Mouse (Mus musculus) MEL (cell line): ENCODE measurements at regions not wholly inside any gene's neighbourhood (a gene's known extent, or its start where the extent isn't known, plus 50 kb on each side); places are given as distances from the start of the nearest gene placed in this dataset.

Experiments used
- DNase-seq: peaks from one replicate; pipeline ENCODE4 v3.0.0; 2011; ENCODE audit warnings: low read depth, low spot score
- H3K27ac ChIP-seq: 2 replicates; pipeline ENCODE4 v1.5.1; 2012; ENCODE audit warnings: low read depth, mild to moderate bottlenecking, control low read depth, low read length, moderate library complexity; ENCODE audit not compliant: control insufficient read depth
- H3K27me3 ChIP-seq, 2 experiments: fragments of 150-350 bp in 1 of 2; sonication (generic) in 1 of 2; 2 replicates each; pipeline ENCODE4 v1.6.1; 2012; ENCODE audit warnings: low read length in 2 of 2, mild to moderate bottlenecking in 2 of 2, improper control_type of control experiment in 1 of 2, moderate library complexity in 1 of 2; ENCODE audit not compliant: insufficient read depth in 2 of 2, control insufficient read depth in 1 of 2
- H3K36me3 ChIP-seq, 2 experiments: 2 replicates each; pipeline ENCODE4 v1.6.1; 2012 to 2014; ENCODE audit warnings: low read length in 2 of 2, improper control_type of control experiment in 1 of 2, inconsistent platforms in 1 of 2, mild to moderate bottlenecking in 1 of 2; ENCODE audit not compliant: insufficient read depth in 2 of 2, control insufficient read depth in 1 of 2
- H3K4me1 ChIP-seq, 2 experiments: fragments of 150-350 bp in 1 of 2; sonication (generic) in 1 of 2; 2 replicates each; pipeline ENCODE4 v1.6.1; 2012; ENCODE audit warnings: low read length in 2 of 2, improper control_type of control experiment in 1 of 2, mild to moderate bottlenecking in 1 of 2; ENCODE audit not compliant: insufficient read depth in 2 of 2, control insufficient read depth in 1 of 2
- H3K4me3 ChIP-seq, 2 experiments: fragments of 150-350 bp in 1 of 2; sonication (generic) in 1 of 2; 2 replicates each; pipeline ENCODE4 v1.5.1; 2012; ENCODE audit warnings: low read depth in 2 of 2, low read length in 2 of 2, mild to moderate bottlenecking in 2 of 2, moderate library complexity in 2 of 2, control low read depth in 1 of 2, improper control_type of control experiment in 1 of 2; ENCODE audit not compliant: control insufficient read depth in 1 of 2, insufficient read depth in 1 of 2
- H3K79me2 ChIP-seq: 2 replicates; pipeline ENCODE4 v1.6.1; 2012; ENCODE audit warnings: mild to moderate bottlenecking, low read length, moderate library complexity; ENCODE audit not compliant: control insufficient read depth, poor library complexity, insufficient read depth
- H3K9ac ChIP-seq: 2 replicates; pipeline ENCODE4 v1.6.1; 2012; ENCODE audit warnings: low read depth, mild to moderate bottlenecking, control low read depth, low read length, moderate library complexity; ENCODE audit not compliant: control insufficient read depth, poor library complexity, severe bottlenecking
- H3K9me3 ChIP-seq: fragments of 150-350 bp; sonication (generic); replicated peaks from 2 replicates; pipeline ENCODE4 v1.6.1; 2012; ENCODE audit warnings: mild to moderate bottlenecking, low read length, improper control_type of control experiment, moderate library complexity; ENCODE audit not compliant: insufficient read depth
- BHLHE40 ChIP-seq: IDR thresholded peaks from 2 replicates; pipeline ENCODE4 v1.6.1; 2012; ENCODE audit warnings: low read depth, mild to moderate bottlenecking, inconsistent platforms, low read length, improper control_type of control experiment, borderline replicate concordance
- CHD1 ChIP-seq: IDR thresholded peaks from 2 replicates; pipeline ENCODE4 v1.6.1; 2012; ENCODE audit warnings: low read depth, mild to moderate bottlenecking, inconsistent platforms, low read length, improper control_type of control experiment
- CHD2 ChIP-seq: IDR thresholded peaks from 2 replicates; pipeline ENCODE4 v1.6.1; 2011; ENCODE audit warnings: low read length, improper control_type of control experiment
- CTCF ChIP-seq, 3 experiments: IDR thresholded peaks in 2 of 3; conservative IDR thresholded peaks in 1 of 3; 2 replicates each; pipeline ENCODE4 v1.5.1; 2011 to 2012; ENCODE audit warnings: low read length in 3 of 3, low read depth in 2 of 3, mild to moderate bottlenecking in 2 of 3, improper control_type of control experiment in 1 of 3, inconsistent platforms in 1 of 3, mixed read lengths in 1 of 3, moderate library complexity in 1 of 3; ENCODE audit not compliant: control insufficient read depth in 1 of 3, insufficient read depth in 1 of 3, poor library complexity in 1 of 3, severe bottlenecking in 1 of 3
- E2F4 ChIP-seq: IDR thresholded peaks from 2 replicates; pipeline ENCODE4 v1.6.1; 2011; ENCODE audit warnings: low read depth, low read length, improper control_type of control experiment, borderline replicate concordance
- ETS1 ChIP-seq: IDR thresholded peaks from 2 replicates; pipeline ENCODE4 v1.6.1; 2012; ENCODE audit warnings: low read depth, mild to moderate bottlenecking, inconsistent platforms, low read length, improper control_type of control experiment, moderate library complexity
- GABPA ChIP-seq: IDR thresholded peaks from 2 replicates; pipeline ENCODE4 v1.6.1; 2012; ENCODE audit warnings: low read depth, mild to moderate bottlenecking, inconsistent platforms, low read length, improper control_type of control experiment, moderate library complexity
- HCFC1 ChIP-seq: IDR thresholded peaks from 2 replicates; pipeline ENCODE4 v1.6.1; 2012; ENCODE audit warnings: low read depth, mild to moderate bottlenecking, inconsistent platforms, low read length, improper control_type of control experiment, moderate library complexity
- KAT2A ChIP-seq: conservative IDR thresholded peaks from 2 replicates; pipeline ENCODE4 v1.6.1; 2012; ENCODE audit warnings: low read depth, low read length, improper control_type of control experiment, inconsistent platforms
- MAFK ChIP-seq: IDR thresholded peaks from 2 replicates; pipeline ENCODE4 v1.6.1; 2011; ENCODE audit warnings: low read depth, mild to moderate bottlenecking, low read length, improper control_type of control experiment, borderline replicate concordance
- MAX ChIP-seq: IDR thresholded peaks from 2 replicates; pipeline ENCODE4 v1.6.1; 2011; ENCODE audit warnings: low read length, improper control_type of control experiment
- MXI1 ChIP-seq: IDR thresholded peaks from 2 replicates; pipeline ENCODE4 v1.6.1; 2011; ENCODE audit warnings: mild to moderate bottlenecking, low read depth, low read length, improper control_type of control experiment
- MYB ChIP-seq: IDR thresholded peaks from 2 replicates; pipeline ENCODE4 v1.6.1; 2011; ENCODE audit warnings: mild to moderate bottlenecking, low read depth, low read length, improper control_type of control experiment
- MYC ChIP-seq: IDR thresholded peaks from 2 replicates; pipeline ENCODE4 v1.6.1; 2011; ENCODE audit warnings: low read depth, mild to moderate bottlenecking, low read length, improper control_type of control experiment, moderate library complexity
- NRF1 ChIP-seq: IDR thresholded peaks from 2 replicates; pipeline ENCODE4 v1.6.1; 2014; ENCODE audit warnings: low read depth, mild to moderate bottlenecking, inconsistent platforms, low read length, improper control_type of control experiment, moderate library complexity; ENCODE audit not compliant: poor library complexity, insufficient read depth, severe bottlenecking
- POLR2AphosphoS5 ChIP-seq: IDR thresholded peaks from 2 replicates; pipeline ENCODE4 v1.6.1; 2012; ENCODE audit warnings: low read depth, borderline replicate concordance, mild to moderate bottlenecking, inconsistent platforms, low read length, moderate library complexity, mixed read lengths
- SMC3 ChIP-seq: IDR thresholded peaks from 2 replicates; pipeline ENCODE4 v1.6.1; 2011; ENCODE audit warnings: low read depth, low read length, improper control_type of control experiment
- TAL1 ChIP-seq: IDR thresholded peaks from 2 replicates; pipeline ENCODE4 v1.6.1; 2012; ENCODE audit warnings: mild to moderate bottlenecking, inconsistent platforms, low read length, moderate library complexity, mixed read lengths
- TCF12 ChIP-seq: IDR thresholded peaks from 2 replicates; pipeline ENCODE4 v1.6.1; 2014; ENCODE audit warnings: low read depth, mild to moderate bottlenecking, inconsistent platforms, low read length, improper control_type of control experiment, moderate library complexity
- UBTF ChIP-seq: IDR thresholded peaks from 2 replicates; pipeline ENCODE4 v1.6.1; 2012; ENCODE audit warnings: low read depth, mild to moderate bottlenecking, inconsistent platforms, low read length, improper control_type of control experiment, moderate library complexity, borderline replicate concordance; ENCODE audit not compliant: insufficient read depth
- USF1 ChIP-seq: IDR thresholded peaks from 2 replicates; pipeline ENCODE4 v1.6.1; 2014; ENCODE audit warnings: low read depth, mild to moderate bottlenecking, inconsistent platforms, low read length, improper control_type of control experiment, moderate library complexity
- USF2 ChIP-seq, 2 experiments: IDR thresholded peaks; 2 replicates each; pipeline ENCODE4 v1.6.1; 2011 to 2012; ENCODE audit warnings: improper control_type of control experiment in 2 of 2, low read length in 2 of 2, borderline replicate concordance in 1 of 2, inconsistent platforms in 1 of 2, low read depth in 1 of 2, mild to moderate bottlenecking in 1 of 2; ENCODE audit not compliant: insufficient read depth in 1 of 2
- ZC3H11A ChIP-seq: IDR thresholded peaks from 2 replicates; pipeline ENCODE4 v1.6.1; 2012; ENCODE audit warnings: low read depth, mild to moderate bottlenecking, inconsistent platforms, low read length, improper control_type of control experiment

- H3K36me3 ChIP-seq: no peaks in the 10 kb centered on the region
- no peaks in the 10 kb centered on the region for H3K79me2 ChIP-seq
- H3K27ac ChIP-seq: no peak overlapping the region
- no peak for TF ChIP-seq POLR2AphosphoS5
- no peak for TF ChIP-seq TAL1
- TF ChIP-seq KAT2A: no peak
- no peak for TF ChIP-seq MAFK
- TF ChIP-seq GABPA: no peak
- TF ChIP-seq HCFC1: no peak
- no peak for TF ChIP-seq SMC3
- no peak for TF ChIP-seq TCF12
- TF ChIP-seq BHLHE40: no peak
- TF ChIP-seq USF2 (IDR thresholded peaks at IDR 0.05; ENCODE audit: borderline replicate concordance in 1 of 2, insufficient read depth in 1 of 2, low read depth in 1 of 2, low read length in 2 of 2): no peak
- TF ChIP-seq MYC: no peak
- no peak for TF ChIP-seq CHD2
- no peak for TF ChIP-seq MAX
- no peak for TF ChIP-seq ETS1
- TF ChIP-seq ZC3H11A: no peak
- H3K4me1 ChIP-seq: no peaks in the 10 kb centered on the region
- H3K4me3 ChIP-seq: no peak overlapping the region
- no peaks in the 10 kb centered on the region for H3K27me3 ChIP-seq
- no peak for DNase-seq
- no peaks in the 10 kb centered on the region for H3K9me3 ChIP-seq
- no peak overlapping the region for H3K9ac ChIP-seq
Observed at GRCm38 (mm10) chr1:83862541-83862940, 454.5 kb upstream of the Sphkap start.

- DNase-seq: no peak
- Histone ChIP-seq H3K4me1 (no peaks in the 10 kb centered on the region), H3K9me3 (no peaks in the 10 kb centered on the region), H3K4me3 (no peak overlapping the region), H3K27ac (no peak overlapping the region), H3K27me3 (no peaks in the 10 kb centered on the region), H3K36me3 (no peaks in the 10 kb centered on the region), H3K9ac (no peak overlapping the region), H3K79me2 (no peaks in the 10 kb centered on the region)
- TF ChIP-seq TAL1 (no peak), CHD1 (no peak), CTCF (IDR thresholded peaks at IDR 0.05 in 2 of 3, conservative IDR thresholded peaks at IDR 0.05 in 1 of 3; ENCODE audit: control insufficient read depth in 1 of 3, insufficient read depth in 1 of 3, low read depth in 2 of 3, low read length in 3 of 3, poor library complexity in 1 of 3, severe bottlenecking in 1 of 3) (no peak), NRF1 (no peak), MYB (no peak), UBTF (no peak), MAFK (no peak), USF1 (no peak), KAT2A (no peak), MXI1 (no peak), ETS1 (no peak), E2F4 (no peak)
Observed at GRCm38 (mm10) chr1:83862128-83862527, 454.1 kb upstream of the Sphkap start.
